Mouse (Mus musculus) regulatory T cell (primary cell): ENCODE measurements around the gene Lep.

ENCODE experiments used
- in situ Hi-C: fragments of 300-600 bp; cut with MboI, MseI; formaldehyde crosslinking; loops from one replicate; pipeline ENCODE4 v1.15.1; 2025; ENCODE audit warnings: high pct_unique_total_duplicates

Gene Lep

GRCm38 (mm10) chr6:29059846-29060685 lies at the start of gene Lep:
Gene Lep, plus strand, starts transcription at chr6:29060220.
- in situ Hi-C loops, result no loop called here

- in situ Hi-C loops, result no loop called here
Observed at GRCm38 (mm10) chr6:29011651-29012050, 48.4 kb upstream of the Lep start.

GRCm38 (mm10) chr6:29013216-29013615 lies 46.8 kb upstream of the Lep start:
- in situ Hi-C loops, result no loop called here

- in situ Hi-C loops, result no loop called here
Observed at GRCm38 (mm10) chr6:29016891-29017412, 43.1 kb upstream of the Lep start.

- in situ Hi-C loops, result loop anchor here (5.0 kb wide), 1 partner anchor 73 kb away; no protein-coding TSS in a partner anchor
Observed at GRCm38 (mm10) chr6:29019756-29020720, 40.0 kb upstream of the Lep start.

GRCm38 (mm10) chr6:29020937-29021336 lies 39.1 kb upstream of the Lep start:
- in situ Hi-C loops, result loop anchor here (5.0 kb wide), 1 partner anchor 74 kb away; no protein-coding TSS in a partner anchor

GRCm38 (mm10) chr6:29021501-29021900 lies 38.5 kb upstream of the Lep start:
- in situ Hi-C loops, result loop anchor here (5.0 kb wide), 1 partner anchor 74 kb away; no protein-coding TSS in a partner anchor

- in situ Hi-C loops, result loop anchor here (5.0 kb wide), 1 partner anchor 75 kb away; no protein-coding TSS in a partner anchor
Observed at GRCm38 (mm10) chr6:29022115-29022514, 37.9 kb upstream of the Lep start.

GRCm38 (mm10) chr6:29023206-29023967 lies 36.6 kb upstream of the Lep start:
- in situ Hi-C loops, result loop anchor here (5.0 kb wide), 1 partner anchor 76 kb away; no protein-coding TSS in a partner anchor

- in situ Hi-C loops, result loop anchor here (5.0 kb wide), 1 partner anchor 77 kb away; no protein-coding TSS in a partner anchor
Observed at GRCm38 (mm10) chr6:29024000-29024417, 36.0 kb upstream of the Lep start.

- in situ Hi-C loops, result no loop called here
Observed at GRCm38 (mm10) chr6:29025796-29026482, 34.1 kb upstream of the Lep start.

- in situ Hi-C loops, result no loop called here
Observed at GRCm38 (mm10) chr6:29026766-29027165, 33.3 kb upstream of the Lep start.

- in situ Hi-C loops, result no loop called here
Observed at GRCm38 (mm10) chr6:29028129-29028528, 31.9 kb upstream of the Lep start.

- in situ Hi-C loops, result no loop called here
Observed at GRCm38 (mm10) chr6:29029521-29029920, 30.5 kb upstream of the Lep start.

- in situ Hi-C loops, result no loop called here
Observed at GRCm38 (mm10) chr6:29031216-29031615, 28.8 kb upstream of the Lep start.

GRCm38 (mm10) chr6:29031704-29032310 lies 28.2 kb upstream of the Lep start:
- in situ Hi-C loops, result no loop called here

GRCm38 (mm10) chr6:29032411-29032810 lies 27.6 kb upstream of the Lep start:
- in situ Hi-C loops, result no loop called here

GRCm38 (mm10) chr6:29033981-29034646 lies 25.9 kb upstream of the Lep start:
- in situ Hi-C loops, result no loop called here

GRCm38 (mm10) chr6:29036698-29037097 lies 23.3 kb upstream of the Lep start:
- in situ Hi-C loops, result no loop called here
